Mouse (Mus musculus) spleen, adult 2 months (tissue): ENCODE measurements around the gene Sytl3. TPM values are rescaled to one million over a fixed set of nuclear protein-coding genes. Genes with fewer than 3 reads are reported as not detected.

Experiments used
- DNase-seq, 2 experiments: peaks; one replicate each; pipeline versions ENCODE4 v3.0.0 to v3.0.0-alpha.2; 2012 to 2021; ENCODE audit warnings: low spot score in 2 of 2, low read depth in 1 of 2
- H3K27ac ChIP-seq: fragments of 200-500 bp; 2 replicates; pipeline ENCODE4 v1.5.1; 2012; ENCODE audit warnings: low read length, inconsistent platforms; ENCODE audit not compliant: insufficient read depth
- H3K27me3 ChIP-seq: fragments of 200-500 bp; 2 replicates; pipeline ENCODE4 v1.6.1; 2012; ENCODE audit warnings: mild to moderate bottlenecking, moderate library complexity, low read length, inconsistent platforms; ENCODE audit not compliant: control insufficient read depth, insufficient read depth
- H3K36me3 ChIP-seq: fragments of 200-500 bp; 2 replicates; pipeline ENCODE4 v1.6.1; 2012; ENCODE audit warnings: mild to moderate bottlenecking, low read length, inconsistent platforms; ENCODE audit not compliant: control insufficient read depth, insufficient read depth
- H3K4me1 ChIP-seq: fragments of 200-500 bp; 2 replicates; pipeline ENCODE4 v1.6.1; 2011; ENCODE audit warnings: inconsistent platforms; ENCODE audit not compliant: control insufficient read depth, insufficient read depth, insufficient read length
- H3K4me3 ChIP-seq: fragments of 200-500 bp; 2 replicates; pipeline ENCODE4 v1.5.1; 2011; ENCODE audit warnings: mild to moderate bottlenecking, inconsistent platforms; ENCODE audit not compliant: insufficient read depth, insufficient read length; ENCODE audit errors: extremely low read depth
- CTCF ChIP-seq: fragments of 200-500 bp; IDR thresholded peaks from 2 replicates; pipeline ENCODE4 v1.5.1; 2011; ENCODE audit warnings: mild to moderate bottlenecking, inconsistent platforms; ENCODE audit not compliant: insufficient read depth, insufficient read length, insufficient replicate concordance; ENCODE audit errors: extremely low read depth
- POLR2A ChIP-seq: fragments of 200-500 bp; IDR thresholded peaks from 2 replicates; pipeline ENCODE4 v1.6.1; 2011; ENCODE audit warnings: low read depth, low read length, inconsistent platforms
- WGBS: fragments of 180-500 bp; shearing (Covaris S2); methylation state at CpG from one replicate; pipeline ENCODE4 v1.1.7; 2018; 5-methylcytosine and 5-hydroxymethylcytosine counted together
- polyA plus RNA-seq: library from polyadenylated mRNA; depleted of rRNA; stranded (reverse); fragments of >200 nt; gene quantifications from 2 replicates; pipeline ENCODE4 v1.2.3, GENCODE M21; 2012

The Sytl3 gene
- polyA plus RNA-seq, 1 experiment = 3.8 TPM

DNA sequence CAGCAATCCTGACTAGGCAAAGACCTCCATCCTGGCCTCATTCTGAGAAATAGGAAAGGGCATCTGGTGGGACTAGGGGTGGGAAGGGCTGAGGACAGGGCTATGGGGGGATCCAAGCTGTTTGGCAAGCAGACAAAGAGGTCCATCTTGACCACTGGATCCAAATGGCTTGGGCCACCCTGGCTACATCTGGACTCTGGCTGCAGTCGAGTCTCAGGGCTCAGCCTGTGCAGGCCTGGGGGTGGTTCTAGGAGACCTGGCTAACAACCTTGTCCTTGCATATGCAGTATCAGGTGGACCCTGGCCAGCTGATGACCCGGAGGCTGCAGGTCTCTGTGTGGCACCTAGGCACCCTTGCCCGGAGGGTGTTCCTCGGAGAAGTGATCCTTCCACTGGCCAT, 73.8 kb downstream of the Sytl3 start:
- Histone ChIP-seq H3K27ac (no peak overlapping the region), H3K36me3 (no peaks in the 10 kb centered on the region; the same call in 1 of the 2 replicates), H3K4me1 (no peaks in the 10 kb centered on the region; the same call in 1 of the 2 replicates), H3K27me3 (no peaks in the 10 kb centered on the region), H3K4me3 (no peak overlapping the region)
- TF ChIP-seq CTCF (no peak), POLR2A (no peak)
- WGBS = 93% methylated on average over 4 of the region's 4 CpGs
- no peak for DNase-seq

DNA sequence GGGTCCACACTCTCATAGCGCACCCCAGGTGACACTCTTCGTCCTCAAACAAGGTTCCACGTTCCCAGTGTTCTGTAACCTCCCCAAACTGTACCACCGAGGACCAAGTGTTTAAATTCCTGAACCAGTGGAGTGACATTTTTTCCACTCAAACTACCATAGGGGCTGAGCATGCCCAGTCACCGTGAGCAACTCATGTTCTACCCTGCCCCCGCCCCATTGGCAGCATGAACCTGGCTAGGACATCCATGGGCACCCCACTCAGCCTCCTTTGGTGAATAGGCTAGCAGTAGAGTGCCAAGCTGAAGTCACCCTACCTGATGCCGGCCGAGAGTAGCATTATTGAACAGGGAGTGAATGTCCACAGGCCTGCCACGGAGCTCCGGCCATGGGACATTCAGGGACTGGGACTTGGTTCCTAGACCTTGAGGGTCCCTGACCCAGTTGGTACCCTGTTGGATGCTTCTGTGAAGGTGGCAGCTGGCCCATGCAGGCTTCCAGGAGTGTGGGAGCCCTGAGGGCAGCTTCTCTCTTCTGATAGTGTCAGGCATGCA, 74.5 kb downstream of the Sytl3 start:
- H3K4me1 ChIP-seq = no peaks in the 10 kb centered on the region; the same call in 1 of the 2 replicates
- WGBS = 93% methylated on average over 10 of the region's 10 CpGs
- TF ChIP-seq CTCF (no peak), POLR2A (no peak)
- no peak overlapping the region for H3K4me3 ChIP-seq
- H3K27ac ChIP-seq = no peak overlapping the region
- DNase-seq = no peak
- H3K36me3 ChIP-seq = peaks cover 3% of the 10 kb centered on the region; the same call in 1 of the 2 replicates
- no peaks in the 10 kb centered on the region for H3K27me3 ChIP-seq

DNA sequence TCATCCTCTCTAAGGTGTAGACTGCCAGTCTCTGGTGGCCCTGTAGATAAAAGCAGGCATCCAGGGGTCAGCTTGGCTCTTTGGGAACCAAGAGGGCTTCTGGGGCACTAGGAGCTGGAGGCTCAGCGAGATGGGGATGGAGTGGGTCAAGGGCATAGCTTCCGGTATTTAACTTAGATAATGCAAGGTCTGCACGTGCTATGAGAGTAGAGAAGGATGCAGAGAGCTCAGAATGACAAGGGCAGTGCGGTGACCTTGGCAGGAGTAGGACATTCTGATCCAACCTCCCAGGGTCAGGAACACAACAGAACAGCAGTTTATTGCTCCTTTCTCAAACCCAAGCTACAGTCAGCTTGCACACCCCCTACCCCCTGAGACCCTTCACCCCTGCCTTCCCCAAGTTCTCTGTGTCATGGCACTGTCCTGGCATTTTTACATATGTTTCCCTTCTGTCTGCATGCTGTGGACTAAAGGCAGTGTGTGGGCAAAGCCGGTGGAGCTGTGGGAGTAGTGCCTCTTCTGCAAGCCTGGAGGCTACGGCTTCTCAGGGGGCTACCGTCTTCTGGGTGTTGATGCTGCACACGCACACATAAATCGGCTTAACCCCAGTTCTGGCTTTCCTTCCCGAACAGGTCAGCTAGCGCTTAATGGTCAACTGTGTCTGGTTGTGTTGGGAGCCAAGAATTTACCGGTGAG, 76.0 kb downstream of the Sytl3 start:
- TF ChIP-seq POLR2A (no peak), CTCF (no peak)
- H3K27me3 ChIP-seq = no peaks in the 10 kb centered on the region
- H3K27ac ChIP-seq = no peak overlapping the region
- WGBS = 96% methylated on average over 12 of the region's 12 CpGs
- H3K36me3 ChIP-seq = peaks cover 17% of the 10 kb centered on the region
- no peaks in the 10 kb centered on the region; the same call in 1 of the 2 replicates for H3K4me1 ChIP-seq
- no peak for DNase-seq
- H3K4me3 ChIP-seq = no peak overlapping the region

DNA sequence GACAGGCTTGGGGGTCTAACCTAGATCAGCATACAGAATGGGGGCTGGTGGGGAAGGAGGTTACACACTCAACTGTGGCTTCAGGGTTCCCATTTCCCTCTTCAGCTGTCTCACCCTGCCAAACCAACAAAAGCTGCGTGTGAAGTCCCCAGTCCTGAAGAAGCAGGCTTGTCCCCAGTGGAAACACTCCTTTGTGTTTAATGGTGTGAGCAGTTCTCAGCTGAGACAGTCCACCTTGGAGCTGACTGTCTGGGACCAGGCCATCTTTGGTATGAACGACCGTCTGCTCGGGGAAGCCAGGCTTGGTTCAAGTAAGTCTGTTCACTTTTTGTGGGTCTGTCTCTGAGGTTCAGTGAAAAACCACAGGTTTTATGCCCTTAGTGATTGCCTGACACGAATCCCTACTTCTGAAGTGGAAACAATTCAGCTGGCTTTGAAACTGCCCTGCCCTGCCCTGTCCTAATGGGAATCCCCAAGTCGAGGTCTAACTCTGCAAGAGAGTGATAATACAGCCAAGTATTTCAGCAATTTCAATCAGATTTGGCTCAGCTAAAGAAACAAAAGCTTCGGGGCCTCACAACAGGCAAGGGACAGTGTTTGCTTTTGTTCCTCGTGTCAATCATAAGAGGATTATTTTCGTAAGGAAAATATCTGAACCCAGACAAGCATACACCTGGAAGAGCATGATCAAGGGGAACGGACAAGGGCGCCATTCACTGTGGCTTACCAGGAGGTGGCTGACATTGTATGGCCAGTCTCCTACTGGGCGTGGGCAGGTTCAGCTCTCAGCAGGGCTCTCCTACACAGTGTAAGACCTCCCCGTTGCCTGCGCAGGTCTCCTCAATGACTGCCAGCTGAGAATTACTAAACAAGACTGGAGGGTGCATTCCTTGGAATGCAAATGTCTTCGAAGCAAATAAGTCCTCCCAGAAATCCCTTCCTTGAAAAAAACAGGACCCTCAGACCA, 77.7 kb downstream of the Sytl3 start:
- WGBS = 59% methylated on average over 15 of the region's 15 CpGs
- H3K4me1 ChIP-seq = no peaks in the 10 kb centered on the region; the same call in 1 of the 2 replicates
- H3K4me3 ChIP-seq = no peak overlapping the region
- no peak overlapping the region for H3K27ac ChIP-seq
- no peaks in the 10 kb centered on the region for H3K27me3 ChIP-seq
- no peak for TF ChIP-seq CTCF
- peaks cover 33% of the 10 kb centered on the region for H3K36me3 ChIP-seq
- no peak for DNase-seq

DNA sequence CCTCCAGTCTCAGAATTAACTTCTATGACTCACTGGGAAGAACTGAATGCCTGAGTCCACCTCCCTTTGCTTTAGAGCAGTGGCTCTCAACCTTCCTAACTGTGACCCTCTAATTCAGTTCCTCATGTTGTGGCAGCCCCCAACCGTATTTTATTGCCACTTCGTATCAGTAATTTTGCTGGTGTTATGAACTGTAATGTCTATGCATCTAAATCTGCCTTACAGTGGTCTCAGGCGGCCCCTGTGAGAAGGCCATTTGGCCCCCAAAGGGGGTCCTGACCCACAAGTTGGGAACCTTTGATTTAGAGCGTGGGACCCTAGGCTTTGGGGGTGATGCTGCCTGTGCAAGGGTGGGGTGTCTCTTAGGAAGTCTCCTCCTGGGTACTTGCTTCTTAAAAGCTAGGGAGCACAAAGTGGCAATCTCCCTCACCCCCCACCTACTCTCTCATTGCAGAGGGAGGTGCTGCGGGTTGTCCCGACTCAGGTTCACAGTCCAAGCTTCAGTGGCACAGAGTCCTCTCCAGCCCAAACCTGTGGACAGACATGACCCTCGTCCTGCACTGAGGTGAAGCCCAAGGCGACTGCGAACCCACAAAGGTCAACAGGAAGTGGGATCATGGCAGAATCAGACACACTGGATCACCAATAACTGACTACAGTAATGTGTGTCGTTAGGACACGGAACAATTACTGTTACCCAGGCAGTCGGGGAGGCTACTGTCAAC, 78.5 kb downstream of the Sytl3 start:
- WGBS = 84% methylated on average over 12 of the region's 12 CpGs
- Histone ChIP-seq H3K36me3 (peaks cover 40% of the 10 kb centered on the region), H3K27me3 (no peaks in the 10 kb centered on the region), H3K4me1 (peaks cover 3% of the 10 kb centered on the region; the same call in 1 of the 2 replicates), H3K4me3 (no peak overlapping the region), H3K27ac (no peak overlapping the region)
- no peak for TF ChIP-seq CTCF
- TF ChIP-seq POLR2A = no peak
- no peak for DNase-seq

DNA sequence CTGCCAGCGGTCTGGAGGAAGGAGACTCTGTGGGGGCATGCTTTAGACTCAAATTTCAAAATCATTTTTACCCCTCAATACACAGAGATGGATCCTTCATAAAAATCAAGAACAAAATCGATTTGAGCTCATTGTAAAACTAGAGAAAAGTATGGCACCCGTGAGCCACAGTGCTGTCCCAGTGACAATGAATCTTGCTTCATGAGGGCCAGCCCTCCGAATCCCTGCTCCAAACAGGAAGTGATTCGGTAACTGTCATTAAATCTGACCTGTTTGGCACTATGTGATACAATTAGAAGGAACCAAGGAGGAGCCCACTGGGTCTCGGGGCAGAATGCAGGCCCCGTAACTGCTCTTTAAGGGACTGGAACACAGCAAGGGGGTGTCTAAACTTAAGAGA, 79.9 kb downstream of the Sytl3 start:
- no peak overlapping the region for H3K4me3 ChIP-seq
- H3K27me3 ChIP-seq = no peaks in the 10 kb centered on the region
- H3K4me1 ChIP-seq = peaks cover 13% of the 10 kb centered on the region; the same call in 1 of the 2 replicates
- H3K36me3 ChIP-seq = peaks cover 45% of the 10 kb centered on the region
- no peak overlapping the region for H3K27ac ChIP-seq
- 88% methylated on average over 7 of the region's 7 CpGs for WGBS
- no peak for DNase-seq
- TF ChIP-seq POLR2A = no peak

DNA sequence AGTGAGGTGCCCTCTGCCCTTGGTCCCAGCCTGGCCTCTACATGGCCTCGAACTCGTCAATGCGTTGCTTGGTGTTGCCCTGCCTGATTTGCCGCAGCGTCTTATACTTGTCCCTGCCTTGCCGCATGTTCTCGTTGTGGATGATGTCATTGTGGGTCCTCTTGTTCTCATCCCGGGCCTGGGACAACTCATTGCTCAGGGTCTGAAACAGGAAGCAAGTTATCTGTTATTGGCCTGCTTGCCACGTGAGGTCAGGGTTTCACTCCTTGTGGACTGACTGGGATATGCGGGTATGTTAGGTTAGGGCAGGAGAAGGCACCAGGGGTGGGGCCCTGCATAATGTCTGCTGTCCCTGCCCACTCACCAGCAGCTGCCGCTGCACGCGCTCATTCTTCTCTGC, 80.4 kb downstream of the Sytl3 start:
- DNase-seq = no peak
- Histone ChIP-seq H3K27ac (no peak overlapping the region), H3K4me3 (no peak overlapping the region), H3K36me3 (peaks cover 45% of the 10 kb centered on the region), H3K4me1 (peaks cover 16% of the 10 kb centered on the region; the same call in 1 of the 2 replicates), H3K27me3 (no peaks in the 10 kb centered on the region)
- 88% methylated on average over 13 of the region's 13 CpGs for WGBS
- TF ChIP-seq CTCF (peak; percentile 3; the same call in 1 of the 2 replicates), POLR2A (no peak)
